Mouse (Mus musculus) small intestine, adult 2 months (tissue): ENCODE data around the gene Exosc6.

Source experiments
- CTCF ChIP-seq: fragments of 200-500 bp; IDR thresholded peaks from 2 replicates; pipeline ENCODE4 v1.5.1; 2012; ENCODE audit warnings: low read depth, mild to moderate bottlenecking, control low read depth, inconsistent platforms, low read length, moderate library complexity, mixed read lengths; ENCODE audit not compliant: insufficient replicate concordance, insufficient read length; ENCODE audit errors: extremely low read depth
- POLR2A ChIP-seq: fragments of 200-500 bp; IDR thresholded peaks from 2 replicates; pipeline ENCODE4 v1.6.1; 2012; ENCODE audit warnings: low read depth, mild to moderate bottlenecking, control low read depth, inconsistent platforms, low read length, moderate library complexity

DNA sequence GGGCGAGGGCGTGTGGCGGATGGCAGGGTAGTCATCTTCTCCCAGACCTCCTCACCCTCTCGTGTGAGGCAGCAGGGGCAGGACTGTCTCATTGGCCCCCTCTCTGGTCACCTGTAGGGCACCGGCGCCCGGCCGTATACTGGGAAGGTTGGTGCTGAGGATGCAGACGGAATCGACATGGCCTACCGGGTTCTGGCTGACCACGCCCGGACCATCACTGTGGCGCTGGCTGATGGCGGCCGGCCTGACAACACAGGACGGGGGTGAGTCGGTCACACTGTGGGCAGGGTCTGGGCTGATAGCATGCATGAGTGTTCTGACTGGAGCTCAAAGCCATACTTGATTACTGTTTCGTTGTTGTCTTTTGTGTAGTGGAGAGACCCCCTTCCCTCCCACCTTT, 13.6 kb upstream of the Exosc6 start:
- TF ChIP-seq POLR2A (no peak), CTCF (no peak)
